Mouse (Mus musculus) stomach, postnatal 0 days (tissue): ENCODE data around the gene Negr1.

Source experiments
- CTCF ChIP-seq: IDR thresholded peaks from 2 replicates; pipeline ENCODE4 v1.5.1; 2016; ENCODE audit warnings: antibody characterized with exemption, low read depth, mild to moderate bottlenecking, moderate library complexity
- EP300 ChIP-seq: optimal IDR thresholded peaks from 2 replicates; pipeline ENCODE3; 2016; ENCODE audit warnings: antibody characterized with exemption

DNA sequence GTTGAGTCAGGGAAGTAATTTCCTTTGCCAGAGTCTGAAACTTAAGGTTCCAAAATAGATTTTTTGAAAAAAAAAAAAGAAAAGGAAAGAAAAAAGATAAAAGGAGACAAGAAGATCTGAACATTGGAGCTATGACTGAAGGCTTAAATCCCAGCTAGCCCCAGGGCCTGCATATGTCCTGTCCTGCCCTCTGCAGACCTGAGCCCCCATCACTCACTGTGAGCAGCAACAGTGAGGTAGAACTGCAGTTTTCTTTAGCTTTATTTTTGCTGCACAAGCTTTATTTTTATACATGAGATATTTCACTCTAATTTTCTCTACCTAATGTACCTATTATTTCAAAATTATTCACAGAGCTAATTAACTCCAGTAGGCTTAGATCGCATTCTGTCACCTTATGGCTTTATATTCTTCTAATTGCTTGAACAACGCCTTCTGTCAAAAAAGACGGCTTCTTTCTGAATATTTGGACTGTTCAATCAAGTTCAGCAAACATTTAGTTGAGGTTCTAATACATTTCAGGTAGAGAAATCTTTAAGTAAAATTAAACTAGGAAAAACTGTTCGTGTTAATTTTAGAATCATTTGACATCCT lies 192.3 kb downstream of the Negr1 start:
- TF ChIP-seq CTCF (no peak), EP300 (no peak)
